Mouse (Mus musculus): ENCODE measurements around the gene Fam198b.

Fam198b gene

GRCm38 (mm10) chr3:79884305-79884704 is at the start of gene Fam198b:
Gene Fam198b (plus strand): TSS chr3:79884533.
- in situ Hi-C loops (cut with MboI; ENCODE audit: unreplicated experiment in 2 of 2): loop anchor here (5.0 to 25.0 kb wide), 3 partner anchors 173 to 928 kb away; partner anchors contain the start of gene Gria2 (in 1 of the 2)

DNA sequence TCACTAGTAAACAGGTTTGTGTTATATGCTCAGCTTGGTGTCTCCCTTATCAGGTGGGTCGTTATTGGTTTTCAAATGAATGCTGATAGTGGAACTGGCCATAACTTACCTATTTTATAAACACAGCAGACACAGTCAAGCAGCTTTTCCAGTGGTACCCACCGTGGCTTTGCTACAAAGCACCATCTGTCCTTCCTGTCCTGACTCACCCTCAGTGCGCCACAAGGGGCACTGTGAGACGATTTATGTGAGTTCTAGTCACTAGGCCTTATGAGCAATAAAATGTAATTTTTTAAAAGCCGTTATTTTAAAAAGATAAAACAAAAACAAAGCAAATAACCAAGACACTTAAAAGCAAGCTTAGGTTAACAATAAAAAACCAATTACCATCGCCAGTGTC is 45.6 kb upstream of the Fam198b start:
- in situ Hi-C loops (cut with MboI; ENCODE audit: unreplicated experiment in 2 of 2): no loop called here

DNA sequence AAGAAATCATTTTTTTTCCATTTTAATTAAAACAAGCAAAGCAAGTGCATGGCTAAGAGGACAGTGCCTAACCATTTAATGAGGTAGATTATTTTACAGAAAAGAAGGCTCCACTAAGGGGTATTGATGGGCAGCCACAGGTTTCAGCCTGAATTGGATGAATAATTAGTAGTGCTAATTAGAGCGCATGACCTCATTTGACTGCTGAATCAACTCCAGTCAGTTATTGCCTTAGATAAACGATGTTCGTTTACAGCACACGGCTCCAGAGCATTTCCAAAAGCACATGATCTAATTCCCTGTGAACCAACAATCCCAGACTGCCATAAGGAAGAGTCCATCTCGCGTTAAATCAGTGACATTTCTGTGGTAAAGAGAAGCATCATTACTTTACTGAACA is 42.9 kb upstream of the Fam198b start:
- in situ Hi-C loops (cut with MboI; ENCODE audit: unreplicated experiment in 2 of 2): no loop called here

DNA sequence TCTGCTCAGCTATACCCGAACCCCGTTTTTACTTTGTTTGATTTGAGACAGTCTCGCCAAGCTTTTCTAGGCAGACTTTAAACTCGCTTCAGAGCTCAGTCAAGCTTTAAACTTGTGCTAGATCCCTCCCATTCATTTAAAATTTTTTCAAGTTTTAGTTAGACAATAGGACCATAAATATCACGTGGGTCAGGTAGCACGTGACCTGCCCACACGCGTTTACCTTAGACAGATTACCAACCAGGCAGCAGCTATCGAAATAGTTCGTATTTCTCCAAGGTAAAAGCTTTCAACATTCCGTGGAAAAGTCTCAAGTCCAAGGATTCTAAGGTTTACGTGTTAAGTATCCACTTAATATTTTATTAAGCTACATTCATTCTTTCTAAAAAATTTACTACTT is 42.2 kb upstream of the Fam198b start:
- in situ Hi-C loops (cut with MboI; ENCODE audit: unreplicated experiment in 2 of 2): no loop called here

GRCm38 (mm10) chr3:79842616-79843016 is 41.7 kb upstream of the Fam198b start:
- in situ Hi-C loops (cut with MboI; ENCODE audit: unreplicated experiment in 2 of 2): no loop called here

DNA sequence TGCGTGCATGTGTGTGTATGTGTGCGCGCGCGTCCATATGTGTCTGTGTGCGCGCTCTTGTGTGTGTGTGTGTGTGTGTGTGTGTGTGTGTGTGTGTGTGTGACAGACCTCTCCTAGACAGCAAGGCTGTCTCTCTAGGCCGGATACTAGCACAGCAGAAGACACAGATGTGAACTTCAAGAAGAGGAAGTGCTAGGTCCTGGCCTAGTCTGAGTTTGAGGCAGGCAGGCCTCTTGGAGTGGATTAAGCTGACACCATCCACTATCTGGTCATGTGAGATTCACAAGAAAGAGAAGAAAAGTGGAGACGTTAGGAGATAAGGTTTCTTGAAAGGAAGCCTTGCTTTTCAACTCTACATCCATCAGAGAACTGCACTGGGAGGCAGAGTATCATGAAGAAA is 40.3 kb upstream of the Fam198b start:
- in situ Hi-C loops (cut with MboI; ENCODE audit: unreplicated experiment in 2 of 2): no loop called here

GRCm38 (mm10) chr3:79846633-79847032 is 37.7 kb upstream of the Fam198b start:
- in situ Hi-C loops (cut with MboI; ENCODE audit: unreplicated experiment in 2 of 2): no loop called here

DNA sequence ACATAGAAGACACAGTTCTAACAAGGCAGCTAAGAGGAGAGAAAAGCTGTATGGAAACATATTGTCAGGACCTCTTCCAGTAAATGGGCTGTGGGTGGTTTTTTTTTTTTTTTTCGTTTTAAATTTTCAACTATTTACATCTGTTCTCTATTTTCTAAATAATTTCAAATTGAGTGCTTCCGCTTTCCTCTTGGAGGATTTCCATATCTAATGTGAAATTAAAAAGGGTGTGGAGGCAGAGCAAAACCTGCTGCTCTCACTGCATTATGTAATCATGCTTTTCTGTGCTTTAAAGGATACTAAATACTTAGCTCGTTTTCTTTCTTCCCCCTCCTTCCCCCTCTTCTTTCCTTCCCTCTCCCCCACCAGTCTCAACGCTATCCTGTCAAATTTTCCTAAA is 35.5 kb upstream of the Fam198b start:
- in situ Hi-C loops (cut with MboI; ENCODE audit: unreplicated experiment in 2 of 2): no loop called here

- in situ Hi-C loops (cut with MboI; ENCODE audit: unreplicated experiment in 2 of 2): loop anchor here in 1 of 2 experiments (25.0 kb wide), 1 partner anchor 1938 kb away; no protein-coding TSS in a partner anchor
Observed at GRCm38 (mm10) chr3:79849621-79850020, 34.7 kb upstream of the Fam198b start.

- in situ Hi-C loops (cut with MboI; ENCODE audit: unreplicated experiment in 2 of 2): loop anchor here in 1 of 2 experiments (25.0 kb wide), 1 partner anchor 1937 kb away; no protein-coding TSS in a partner anchor
Observed at GRCm38 (mm10) chr3:79850656-79851055, 33.7 kb upstream of the Fam198b start.

DNA sequence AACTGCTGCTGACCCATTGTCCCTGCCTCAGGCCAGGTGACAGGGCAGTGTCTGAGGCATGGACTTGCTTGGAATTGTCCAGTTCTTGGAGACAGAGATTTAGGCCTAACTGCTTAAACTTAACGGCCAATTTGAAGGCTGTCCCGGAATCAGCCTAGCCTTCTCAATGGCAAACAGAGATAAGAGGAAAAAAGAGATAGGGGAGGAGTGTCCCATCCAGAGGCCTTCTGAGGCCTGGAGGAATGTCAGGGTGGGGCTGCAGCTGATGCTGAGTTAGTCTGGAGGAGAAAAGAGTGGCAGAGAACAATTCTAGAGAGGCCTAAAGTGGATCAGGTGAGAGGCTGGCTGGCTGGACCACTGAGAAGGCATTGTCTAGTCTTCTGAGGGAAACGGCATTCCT is 32.2 kb upstream of the Fam198b start:
- in situ Hi-C loops (cut with MboI; ENCODE audit: unreplicated experiment in 2 of 2): loop anchor here in 1 of 2 experiments (25.0 kb wide), 1 partner anchor 1935 kb away; no protein-coding TSS in a partner anchor

DNA sequence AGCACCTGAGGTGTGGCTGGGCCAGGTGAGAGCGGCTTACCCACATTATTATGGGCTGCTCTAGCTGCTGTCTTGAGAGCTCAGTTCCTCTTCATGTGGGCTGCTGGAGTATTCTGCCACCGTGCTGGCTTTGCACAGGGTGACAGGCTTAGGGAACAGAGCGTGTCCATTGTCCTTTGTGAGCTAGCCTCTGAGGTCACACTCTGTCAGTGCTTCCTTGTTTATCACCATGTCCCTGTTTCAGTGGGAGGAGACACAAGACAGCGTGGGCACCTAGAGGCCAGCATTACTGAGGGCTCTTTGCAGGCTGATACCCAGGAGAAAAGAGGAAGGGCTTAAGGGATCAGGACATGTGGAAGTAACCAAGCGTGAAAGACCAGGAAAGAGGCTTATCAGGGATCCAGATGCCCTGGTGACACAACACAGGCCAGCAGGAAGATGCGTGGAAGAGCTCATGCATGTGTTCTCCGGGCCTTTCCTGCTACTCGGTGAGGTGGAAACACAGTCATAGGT is 31.6 kb upstream of the Fam198b start, which contains the start of gene Tmem144:
Gene Tmem144, minus strand, starts transcription at position 120 of the 513 bp plus-strand sequence.
- in situ Hi-C loops (cut with MboI; ENCODE audit: unreplicated experiment in 2 of 2): loop anchor here in 1 of 2 experiments (25.0 kb wide), 1 partner anchor 1935 kb away; no protein-coding TSS in a partner anchor

GRCm38 (mm10) chr3:79857780-79858179 is 26.6 kb upstream of the Fam198b start:
- in situ Hi-C loops (cut with MboI; ENCODE audit: unreplicated experiment in 2 of 2): loop anchor here in 1 of 2 experiments (25.0 kb wide), 1 partner anchor 1930 kb away; no protein-coding TSS in a partner anchor

DNA sequence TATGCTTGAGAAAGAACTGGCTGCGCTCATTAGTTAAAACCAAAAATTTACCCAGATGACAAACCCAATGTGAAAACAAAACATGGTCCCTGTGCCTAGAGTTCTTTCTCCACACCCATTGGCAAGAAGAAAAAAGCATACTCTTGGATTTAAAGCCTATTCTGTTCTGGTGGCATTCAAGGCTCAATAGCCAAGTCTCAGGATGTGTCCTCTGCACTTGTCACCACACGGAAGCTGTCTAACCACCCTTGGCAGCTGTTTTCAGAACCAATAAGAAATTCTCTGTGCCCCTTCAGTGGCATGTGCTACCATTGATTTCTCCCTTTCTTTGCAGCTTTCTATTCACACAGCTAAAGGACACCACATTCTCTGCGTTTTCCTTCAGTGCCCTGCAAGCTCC is 26.1 kb upstream of the Fam198b start:
- in situ Hi-C loops (cut with MboI; ENCODE audit: unreplicated experiment in 2 of 2): loop anchor here in 1 of 2 experiments (25.0 kb wide), 1 partner anchor 1929 kb away; no protein-coding TSS in a partner anchor

DNA sequence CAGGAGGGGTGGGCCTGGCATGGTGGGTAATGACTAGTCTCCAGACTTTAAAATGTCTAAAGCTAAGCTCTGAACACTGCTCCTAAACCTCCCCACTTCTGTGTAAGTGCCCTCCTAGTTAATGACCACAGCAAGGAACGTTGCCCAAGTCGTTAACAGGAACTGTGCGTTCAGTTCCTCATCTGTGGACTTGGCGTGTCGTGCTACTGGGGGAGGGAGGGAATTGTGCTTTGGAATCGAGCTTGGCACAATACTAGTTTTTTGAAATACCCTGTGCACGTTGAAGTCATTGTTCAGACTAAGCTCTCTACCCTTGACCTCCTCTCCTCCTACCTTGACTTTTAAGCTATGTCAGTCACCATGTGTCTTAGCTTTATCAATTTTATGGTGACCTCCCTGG is 19.5 kb upstream of the Fam198b start:
- in situ Hi-C loops (cut with MboI; ENCODE audit: unreplicated experiment in 2 of 2): loop anchor here in 1 of 2 experiments (25.0 kb wide), 1 partner anchor 1922 kb away; no protein-coding TSS in a partner anchor

DNA sequence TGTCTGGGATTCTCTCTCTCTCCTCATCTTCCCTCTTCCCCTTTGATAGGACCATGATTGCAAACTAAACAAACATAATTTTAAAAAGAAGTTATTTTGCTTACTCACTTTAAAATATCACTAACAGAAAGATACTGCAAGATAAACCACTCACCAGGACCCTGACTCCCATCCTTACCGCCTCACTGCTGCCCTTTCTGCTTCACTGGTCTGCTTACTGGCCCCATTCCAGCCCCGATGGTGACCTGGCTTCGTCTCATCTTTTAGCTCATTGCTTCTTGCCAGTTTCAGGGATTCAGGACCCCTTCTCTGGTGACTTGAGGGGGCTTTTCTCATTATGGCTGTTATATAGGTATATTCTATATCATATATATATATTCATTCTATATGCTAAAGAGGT is 18.2 kb upstream of the Fam198b start:
- in situ Hi-C loops (cut with MboI; ENCODE audit: unreplicated experiment in 2 of 2): loop anchor here in 1 of 2 experiments (25.0 kb wide), 1 partner anchor 1921 kb away; no protein-coding TSS in a partner anchor

DNA sequence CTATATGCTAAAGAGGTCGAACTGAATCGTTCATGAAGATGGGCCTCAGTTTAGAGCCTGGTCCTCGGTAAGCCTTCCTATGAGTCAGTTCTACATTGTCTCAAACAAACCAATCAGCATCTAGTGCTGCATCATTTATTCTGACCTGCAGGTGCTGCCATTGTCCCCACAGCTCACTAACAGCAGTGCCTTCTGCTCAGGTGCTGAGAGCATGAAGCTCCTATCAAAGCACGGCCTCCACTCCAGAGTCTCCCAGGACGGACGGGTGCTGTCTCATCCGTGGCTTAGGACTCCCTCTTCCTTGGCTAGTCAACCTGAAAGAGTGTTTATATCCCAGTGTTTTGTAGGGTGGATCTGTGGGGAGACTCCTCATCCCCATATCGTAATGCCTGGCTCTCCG is 17.8 kb upstream of the Fam198b start:
- in situ Hi-C loops (cut with MboI; ENCODE audit: unreplicated experiment in 2 of 2): loop anchor here in 1 of 2 experiments (25.0 kb wide), 1 partner anchor 1921 kb away; no protein-coding TSS in a partner anchor

DNA sequence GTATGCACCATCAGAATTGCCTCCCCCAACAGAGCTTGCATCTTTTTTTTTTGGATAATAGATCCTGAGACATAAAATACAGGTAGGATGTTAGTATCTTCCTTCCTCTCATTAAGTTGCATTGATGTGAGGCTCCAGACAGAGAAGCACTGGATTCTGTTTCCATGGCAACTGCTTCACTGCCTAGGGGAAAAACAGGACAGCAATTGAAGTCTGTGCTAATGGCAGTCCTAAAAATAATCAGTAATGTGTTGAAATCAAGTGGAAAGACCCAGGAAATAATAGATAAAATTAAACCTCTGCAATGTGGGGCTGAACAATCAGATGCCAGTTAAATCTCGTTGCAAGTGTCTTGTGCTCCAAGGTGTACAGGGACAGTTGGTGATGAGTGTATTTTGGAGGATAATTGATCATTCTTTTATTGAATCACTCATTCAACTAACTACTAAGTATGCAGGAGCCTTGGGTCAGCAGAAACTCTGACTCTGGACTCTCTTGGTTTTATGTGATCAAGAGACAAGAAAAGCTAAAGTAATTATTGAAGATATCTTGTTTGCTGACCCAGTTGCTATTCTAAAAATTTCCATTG is 17.1 kb upstream of the Fam198b start:
- in situ Hi-C loops (cut with MboI; ENCODE audit: unreplicated experiment in 2 of 2): loop anchor here in 1 of 2 experiments (25.0 kb wide), 1 partner anchor 1920 kb away; no protein-coding TSS in a partner anchor

DNA sequence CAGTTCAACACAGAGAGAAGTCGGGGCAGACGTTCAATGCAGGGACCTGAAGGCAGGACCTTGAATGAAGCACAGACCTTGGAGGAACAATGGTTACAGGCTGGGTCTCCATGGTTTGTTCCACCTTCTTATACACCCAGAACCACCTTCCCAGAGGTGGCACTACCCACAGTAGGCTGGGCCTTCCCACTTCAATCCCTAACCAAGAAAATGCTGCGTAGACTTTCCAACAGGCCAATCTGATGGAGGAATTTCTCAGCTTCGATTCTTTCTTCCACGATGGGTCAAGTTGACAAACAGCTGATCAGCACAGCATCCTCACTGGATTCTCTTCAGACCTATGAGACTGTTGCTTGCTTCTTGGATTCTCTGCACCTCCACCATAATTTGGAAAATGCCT is 8.9 kb upstream of the Fam198b start:
- in situ Hi-C loops (cut with MboI; ENCODE audit: unreplicated experiment in 2 of 2): loop anchor here in 1 of 2 experiments (10.0 to 25.0 kb wide), 2 partner anchors 937 to 1909 kb away; partner anchors contain the start of gene Gria2

DNA sequence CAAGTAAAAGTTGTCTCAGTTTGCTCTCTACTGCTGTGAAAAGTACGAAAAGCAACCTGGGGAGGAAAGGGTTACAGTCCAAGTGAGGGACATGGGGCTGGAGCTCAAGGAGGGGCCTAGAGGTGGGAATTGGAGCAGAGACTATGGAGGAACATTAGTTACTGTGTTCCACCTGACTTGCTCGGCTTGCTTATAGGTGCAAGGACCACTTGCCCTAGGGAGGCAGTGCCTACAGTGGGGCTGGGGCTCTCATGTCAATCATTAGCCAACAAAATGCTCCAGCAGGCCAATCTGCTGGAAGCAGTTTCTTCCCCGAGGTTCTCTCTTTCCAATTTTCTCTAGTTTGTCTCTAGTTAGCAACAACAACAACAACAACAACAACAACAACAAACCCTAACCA is 6.0 kb upstream of the Fam198b start:
- in situ Hi-C loops (cut with MboI; ENCODE audit: unreplicated experiment in 2 of 2): loop anchor here in 1 of 2 experiments (10.0 to 25.0 kb wide), 2 partner anchors 934 to 1906 kb away; partner anchors contain the start of gene Gria2

GRCm38 (mm10) chr3:79879246-79879645 is 5.1 kb upstream of the Fam198b start:
- in situ Hi-C loops (cut with MboI; ENCODE audit: unreplicated experiment in 2 of 2): loop anchor here in 1 of 2 experiments (10.0 to 25.0 kb wide), 2 partner anchors 933 to 1906 kb away; partner anchors contain the start of gene Gria2

All from v-Abl transformed pro-B cells (cell line).